Mouse (Mus musculus) limb, embryonic 15.5 days (tissue): ENCODE measurements around the gene Gps2. TPM values are rescaled to one million over a fixed set of nuclear protein-coding genes. Genes with fewer than 3 reads are reported as not detected.

Experiments
- ATAC-seq: fragments of 200-750 bp; cut with Nextera tagmentation; 2 replicates; pipeline ENCODE4 v1.8.0; 2017; ENCODE audit warnings: low read depth, moderate TSS enrichment; ENCODE audit not compliant: insufficient number of reproducible peaks, low FRiP score, low TSS enrichment
- H3K27ac ChIP-seq: fragments of 300-500 bp; sonication (generic); 2 replicates; pipeline ENCODE4 v1.5.1; 2015; ENCODE audit warnings: moderate library complexity, mild to moderate bottlenecking, inconsistent platforms
- H3K27me3 ChIP-seq: fragments of 300-500 bp; sonication (generic); 2 replicates; pipeline ENCODE4 v1.6.1; 2015; ENCODE audit warnings: inconsistent platforms
- H3K36me3 ChIP-seq: fragments of 300-500 bp; sonication (generic); 2 replicates; pipeline ENCODE4 v1.6.1; 2015; ENCODE audit warnings: inconsistent platforms
- H3K4me1 ChIP-seq: fragments of 300-500 bp; sonication (generic); 2 replicates; pipeline ENCODE4 v1.6.1; 2015; ENCODE audit warnings: inconsistent platforms
- H3K4me2 ChIP-seq: fragments of 300-500 bp; sonication (generic); 2 replicates; pipeline ENCODE4 v1.6.1; 2015; ENCODE audit warnings: mild to moderate bottlenecking, inconsistent platforms
- H3K4me3 ChIP-seq: fragments of 300-500 bp; sonication (generic); 2 replicates; pipeline ENCODE4 v1.5.1; 2015; ENCODE audit warnings: mild to moderate bottlenecking, inconsistent platforms
- H3K9ac ChIP-seq: fragments of 300-500 bp; sonication (generic); 2 replicates; pipeline ENCODE4 v1.6.1; 2015; ENCODE audit warnings: inconsistent platforms
- H3K9me3 ChIP-seq: fragments of 300-500 bp; sonication (generic); 2 replicates; pipeline ENCODE4 v1.6.1; 2016; ENCODE audit warnings: inconsistent platforms
- WGBS: fragments of 180-500 bp; shearing (Covaris S2); methylation state at CpG from one replicate; pipeline ENCODE4 v1.1.7; 2015; 5-methylcytosine and 5-hydroxymethylcytosine counted together
- polyA plus RNA-seq: library from polyadenylated mRNA; unstranded; fragments of >200 nt; fragmentation: Nextera tagmentation; extraction: Ambion mirVana; gene quantifications from 2 replicates; pipeline ENCODE4 v1.2.1, GENCODE M21; 2015

Gps2 gene
- polyA plus RNA-seq, 1 experiment from 2014 or later, result 71.5 TPM

DNA sequence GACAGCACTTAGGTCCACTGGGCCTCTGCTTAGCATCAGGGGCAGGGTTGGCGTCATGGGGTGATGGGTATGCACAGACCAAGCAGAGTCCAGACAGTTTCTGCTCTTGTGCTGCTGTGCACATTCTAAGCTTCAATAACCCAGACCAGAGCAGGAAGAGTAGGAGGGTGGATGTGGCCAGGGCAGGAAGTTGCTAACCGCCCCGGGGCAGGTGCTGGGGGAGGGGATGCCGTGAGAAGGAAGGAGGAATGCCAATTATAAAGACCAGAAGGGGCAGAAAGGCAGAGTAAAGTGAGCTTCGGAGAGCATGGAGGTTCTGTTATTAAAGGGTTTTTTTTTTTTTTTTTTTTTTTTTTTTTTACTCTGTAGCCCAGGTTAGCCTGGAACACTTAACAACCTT is 19.0 kb upstream of the Gps2 start:
- ATAC-seq, result no peak
- peaks cover 9% of the 10 kb centered on the region for H3K4me1 ChIP-seq
- H3K9ac ChIP-seq, result no peak overlapping the region
- 55% methylated on average over 5 of the region's 5 CpGs for WGBS
- H3K9me3 ChIP-seq, result no peaks in the 10 kb centered on the region
- no peak overlapping the region for H3K4me2 ChIP-seq
- H3K4me3 ChIP-seq, result no peak overlapping the region
- no peaks in the 10 kb centered on the region for H3K36me3 ChIP-seq
- no peaks in the 10 kb centered on the region for H3K27me3 ChIP-seq
- no peak overlapping the region for H3K27ac ChIP-seq

DNA sequence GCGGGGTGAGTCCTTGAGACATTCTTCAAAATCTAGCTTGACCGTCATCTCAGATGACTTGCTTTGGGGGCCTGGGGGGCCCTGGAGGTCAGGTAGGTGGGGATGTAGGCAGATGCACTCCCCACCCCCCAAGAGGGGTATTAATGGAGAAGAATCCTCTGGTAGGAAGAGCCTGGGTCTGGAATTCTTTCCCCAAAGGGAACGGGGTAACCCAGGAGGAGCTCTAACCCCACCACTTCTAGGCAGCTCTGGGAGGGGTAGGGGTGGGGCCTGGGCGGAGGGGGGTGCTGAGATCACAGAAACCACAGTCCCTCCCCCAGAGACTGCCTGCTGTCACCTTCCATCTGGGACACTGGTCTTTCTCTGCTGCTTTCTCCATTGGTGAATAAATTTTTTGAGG is 18.4 kb upstream of the Gps2 start, which contains the start of gene Acap1:
Acap1 (minus strand) TSS at position 249 of the 400 bp plus-strand sequence.
- Histone ChIP-seq H3K27ac (no peak within 1 kb of the TSS), H3K27me3 (no peaks in the 10 kb centered on the region), H3K9me3 (no peaks in the 10 kb centered on the region), H3K36me3 (no peaks in the 10 kb centered on the region), H3K9ac (no peak within 1 kb of the TSS), H3K4me3 (no peak within 1 kb of the TSS), H3K4me1 (peaks cover 12% of the 10 kb centered on the region), H3K4me2 (no peak within 1 kb of the TSS)
- ATAC-seq, result no peak
- WGBS, result 69% methylated on average over 4 of the region's 4 CpGs

DNA sequence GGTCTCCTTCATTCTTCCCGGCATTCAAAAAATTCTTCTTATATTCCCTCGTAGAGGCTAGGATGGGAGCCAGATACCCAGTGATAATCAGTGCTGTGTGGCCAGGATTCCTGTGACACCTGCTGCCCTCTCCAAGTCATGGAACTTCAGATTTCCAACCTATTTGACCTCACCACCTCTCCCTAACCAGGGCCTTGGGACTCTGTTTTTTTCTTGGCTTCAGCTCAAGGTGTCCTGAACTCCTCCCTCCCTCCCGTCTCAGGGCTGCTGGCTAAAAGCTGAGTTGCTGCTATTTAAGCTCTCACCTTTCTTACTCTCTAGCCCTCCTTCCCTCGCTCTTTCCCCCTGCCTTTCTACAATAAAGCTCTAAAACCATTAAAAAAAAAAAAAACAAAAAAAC is 13.8 kb upstream of the Gps2 start:
- Histone ChIP-seq H3K4me1 (peaks cover 23% of the 10 kb centered on the region), H3K4me3 (peak overlapping the region; percentile 86), H3K27me3 (no peaks in the 10 kb centered on the region), H3K9ac (no peak overlapping the region), H3K4me2 (peak overlapping the region; percentile 91), H3K36me3 (peaks cover 17% of the 10 kb centered on the region), H3K27ac (peak overlapping the region; percentile 98; the same call in 1 of the 2 replicates), H3K9me3 (no peaks in the 10 kb centered on the region)
- 10% methylated on average over 4 of the region's 4 CpGs for WGBS
- no peak for ATAC-seq

DNA sequence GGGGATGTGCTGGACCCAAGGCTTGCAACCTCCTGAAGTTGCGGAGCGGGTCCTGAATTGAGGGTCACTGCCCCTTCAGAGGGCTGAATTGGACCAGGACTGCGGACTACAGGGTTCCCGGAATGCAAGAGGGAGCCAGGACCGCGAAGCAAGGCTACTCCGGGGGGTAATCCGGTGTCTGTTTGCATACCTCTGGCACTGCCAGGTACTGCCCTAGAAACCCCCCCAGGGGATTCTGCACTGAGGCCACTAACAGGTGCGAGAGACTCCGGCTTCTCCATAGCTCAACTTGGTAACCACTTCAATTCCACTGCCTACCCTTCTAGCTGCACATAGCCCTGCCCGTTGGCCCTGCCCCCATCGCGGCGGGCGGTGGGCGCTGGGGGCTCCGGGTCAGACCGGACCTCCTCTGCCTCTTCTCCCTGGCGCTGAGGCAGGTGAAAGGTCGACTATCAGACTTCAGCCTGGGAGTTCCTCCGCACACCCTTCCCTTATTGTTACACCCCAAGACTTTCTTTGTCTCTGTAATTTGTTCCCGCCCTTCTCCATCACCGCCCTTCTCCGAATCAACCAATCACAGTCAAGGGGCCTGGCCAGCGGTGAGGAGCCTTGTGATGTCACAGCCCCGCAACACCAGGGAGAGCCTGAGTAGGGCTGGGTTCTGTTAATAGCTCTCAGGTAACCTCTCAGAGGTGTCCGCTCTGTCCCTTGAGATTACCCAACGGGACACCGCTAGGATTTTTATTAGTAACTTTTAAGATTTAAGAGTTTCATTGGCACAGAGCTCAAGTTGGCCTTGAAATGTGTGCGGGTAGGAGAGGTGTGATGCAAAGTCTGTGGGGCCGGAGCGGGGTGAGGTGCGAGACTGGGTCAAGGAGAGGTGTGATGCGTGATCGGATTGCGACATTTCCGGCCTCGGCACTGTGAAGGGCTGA is 12.9 kb upstream of the Gps2 start, which contains the start of the genes 2810408A11Rik and Neurl4:
2810408A11Rik (minus strand) TSS at position 517 of the 935 bp plus-strand sequence.
Neurl4 (plus strand) TSS at position 602 of the 935 bp plus-strand sequence.
- H3K27me3 ChIP-seq, result no peaks in the 10 kb centered on the region
- ATAC-seq, result peak; percentile 92
- peak within 1 kb of the TSS; percentile 84 for H3K9ac ChIP-seq
- H3K4me1 ChIP-seq, result peaks cover 23% of the 10 kb centered on the region
- under 1% methylated on average over 38 of the region's 38 CpGs for WGBS
- H3K4me2 ChIP-seq, result peak within 1 kb of the TSS; percentile 91
- no peaks in the 10 kb centered on the region for H3K9me3 ChIP-seq
- H3K4me3 ChIP-seq, result peak within 1 kb of the TSS; percentile 86
- peak within 1 kb of the TSS; percentile 98 for H3K27ac ChIP-seq
- H3K36me3 ChIP-seq, result peaks cover 25% of the 10 kb centered on the region

DNA sequence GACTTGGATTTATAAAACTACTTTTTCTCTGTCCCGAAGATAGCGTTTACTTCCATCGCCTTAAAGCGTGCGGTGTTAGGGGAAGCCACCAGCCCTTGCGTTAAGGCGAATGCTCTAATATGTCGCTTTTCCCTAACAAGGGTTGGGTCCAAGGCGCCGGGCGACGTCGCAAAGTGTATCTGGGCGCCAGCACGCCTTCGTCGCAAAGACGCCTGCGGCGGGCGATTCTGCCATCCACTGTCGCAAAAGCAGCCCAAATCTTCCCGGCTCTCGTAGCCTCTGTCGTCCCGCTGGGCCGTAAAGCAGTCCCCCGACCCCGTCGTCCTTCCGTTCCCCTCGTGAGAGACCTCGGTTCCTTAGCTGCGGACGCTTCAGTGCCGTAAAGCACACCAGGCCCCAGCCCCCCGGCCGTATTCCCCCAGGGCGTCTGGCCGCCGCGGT is 12.3 kb upstream of the Gps2 start:
- Histone ChIP-seq H3K4me1 (peaks cover 23% of the 10 kb centered on the region), H3K9ac (peak overlapping the region; percentile 84), H3K27ac (peak overlapping the region; percentile 98), H3K27me3 (no peaks in the 10 kb centered on the region), H3K9me3 (no peaks in the 10 kb centered on the region), H3K4me3 (peak overlapping the region; percentile 86), H3K36me3 (peaks cover 32% of the 10 kb centered on the region), H3K4me2 (peak overlapping the region; percentile 91)
- ATAC-seq, result peak; percentile 78
- WGBS, result under 1% methylated on average over 42 of the region's 42 CpGs

DNA sequence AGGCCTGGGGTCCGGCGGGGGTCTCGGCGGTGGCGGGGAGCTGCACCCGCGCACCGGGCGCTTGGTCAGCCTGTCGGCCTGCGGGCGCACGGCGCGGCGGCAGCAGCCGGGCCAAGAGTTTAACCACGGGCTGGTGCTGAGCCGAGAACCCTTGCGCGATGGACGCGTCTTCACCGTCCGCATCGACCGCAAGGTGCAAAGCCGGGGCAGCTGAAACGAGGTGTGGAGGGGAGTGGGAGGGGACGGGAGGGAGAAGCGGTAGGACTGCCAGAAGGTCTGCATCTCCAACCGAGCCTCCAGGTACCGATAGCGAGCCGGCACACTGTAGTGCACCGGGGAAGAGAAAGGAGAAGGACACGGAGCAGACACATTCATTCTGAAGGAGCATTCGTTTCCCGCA is 11.7 kb upstream of the Gps2 start:
- Histone ChIP-seq H3K4me1 (peaks cover 23% of the 10 kb centered on the region), H3K4me3 (peak overlapping the region; percentile 86), H3K4me2 (peak overlapping the region; percentile 91), H3K27ac (peak overlapping the region; percentile 98), H3K9ac (peak overlapping the region; percentile 84), H3K36me3 (peaks cover 38% of the 10 kb centered on the region), H3K9me3 (no peaks in the 10 kb centered on the region), H3K27me3 (no peaks in the 10 kb centered on the region)
- no peak for ATAC-seq
- WGBS, result under 1% methylated on average over 36 of the region's 39 CpGs

DNA sequence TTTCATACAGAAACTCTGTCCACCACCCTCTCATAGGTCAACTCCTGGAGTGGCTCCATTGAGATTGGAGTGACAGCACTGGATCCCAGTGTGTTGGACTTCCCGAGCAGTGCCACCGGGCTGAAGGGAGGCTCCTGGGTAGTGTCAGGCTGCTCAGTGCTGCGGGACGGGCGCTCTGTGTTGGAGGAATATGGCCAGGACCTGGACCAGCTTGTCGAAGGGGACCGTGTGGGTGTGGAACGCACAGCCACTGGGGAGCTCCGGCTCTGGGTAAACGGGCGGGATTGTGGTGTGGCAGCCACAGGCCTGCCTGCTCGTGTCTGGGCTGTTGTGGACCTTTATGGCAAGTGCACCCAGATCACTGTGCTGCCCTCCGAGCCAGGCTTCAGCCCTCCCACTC is 10.7 kb upstream of the Gps2 start:
- Histone ChIP-seq H3K27ac (peak overlapping the region; percentile 98; the same call in 1 of the 2 replicates), H3K36me3 (peaks cover 47% of the 10 kb centered on the region), H3K4me3 (peak overlapping the region; percentile 86), H3K9ac (no peak overlapping the region), H3K27me3 (no peaks in the 10 kb centered on the region), H3K4me1 (peaks cover 23% of the 10 kb centered on the region), H3K9me3 (no peaks in the 10 kb centered on the region), H3K4me2 (peak overlapping the region; percentile 91)
- no peak for ATAC-seq
- WGBS, result 89% methylated on average over 13 of the region's 13 CpGs

DNA sequence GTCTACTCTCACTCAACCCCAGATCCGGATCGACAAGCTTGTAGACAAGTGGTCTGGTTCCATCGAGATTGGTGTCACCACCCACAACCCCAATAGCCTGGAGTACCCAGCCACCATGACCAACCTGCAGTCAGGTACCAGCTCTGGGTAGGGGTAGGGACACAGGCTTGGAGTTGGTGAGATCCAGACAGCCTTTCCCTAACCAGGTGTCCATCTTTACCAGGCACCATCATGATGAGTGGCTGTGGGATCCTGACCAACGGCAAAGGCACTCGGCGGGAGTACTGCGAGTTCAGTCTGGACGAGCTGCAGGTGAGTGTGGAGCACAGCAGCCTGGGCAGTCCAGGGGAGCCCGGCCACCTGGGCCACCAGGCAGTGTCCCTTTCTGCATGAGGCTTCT is 9.4 kb upstream of the Gps2 start:
- H3K9me3 ChIP-seq, result no peaks in the 10 kb centered on the region
- 93% methylated on average over 9 of the region's 9 CpGs for WGBS
- peaks cover 61% of the 10 kb centered on the region for H3K36me3 ChIP-seq
- H3K9ac ChIP-seq, result no peak overlapping the region
- ATAC-seq, result no peak
- H3K4me3 ChIP-seq, result no peak overlapping the region
- no peak overlapping the region for H3K27ac ChIP-seq
- no peaks in the 10 kb centered on the region for H3K27me3 ChIP-seq
- H3K4me2 ChIP-seq, result no peak overlapping the region
- H3K4me1 ChIP-seq, result peaks cover 19% of the 10 kb centered on the region

DNA sequence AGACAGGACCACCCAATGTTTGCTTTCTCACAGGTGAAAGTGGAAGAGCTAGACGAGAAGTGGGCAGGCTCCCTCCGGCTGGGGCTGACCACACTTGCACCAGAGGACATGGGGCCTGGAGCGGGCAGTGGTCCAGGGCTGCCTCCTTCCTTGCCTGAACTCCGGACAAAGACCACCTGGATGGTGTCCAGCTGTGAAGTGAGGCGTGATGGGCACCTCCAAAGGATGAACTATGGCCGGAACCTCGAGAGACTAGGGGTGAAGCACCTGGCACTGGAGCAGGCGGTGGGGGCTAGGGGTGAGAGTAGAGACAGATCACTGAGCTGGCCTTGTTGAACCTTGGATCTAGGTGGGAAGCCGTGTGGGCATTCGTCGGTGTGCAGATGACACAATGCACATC is 5.0 kb upstream of the Gps2 start:
- Histone ChIP-seq H3K4me1 (peaks cover 8% of the 10 kb centered on the region), H3K27ac (no peak overlapping the region), H3K36me3 (peaks cover 96% of the 10 kb centered on the region), H3K9me3 (no peaks in the 10 kb centered on the region), H3K9ac (no peak overlapping the region), H3K4me2 (no peak overlapping the region), H3K4me3 (no peak overlapping the region), H3K27me3 (no peaks in the 10 kb centered on the region)
- ATAC-seq, result no peak
- 92% methylated on average over 11 of the region's 11 CpGs for WGBS

DNA sequence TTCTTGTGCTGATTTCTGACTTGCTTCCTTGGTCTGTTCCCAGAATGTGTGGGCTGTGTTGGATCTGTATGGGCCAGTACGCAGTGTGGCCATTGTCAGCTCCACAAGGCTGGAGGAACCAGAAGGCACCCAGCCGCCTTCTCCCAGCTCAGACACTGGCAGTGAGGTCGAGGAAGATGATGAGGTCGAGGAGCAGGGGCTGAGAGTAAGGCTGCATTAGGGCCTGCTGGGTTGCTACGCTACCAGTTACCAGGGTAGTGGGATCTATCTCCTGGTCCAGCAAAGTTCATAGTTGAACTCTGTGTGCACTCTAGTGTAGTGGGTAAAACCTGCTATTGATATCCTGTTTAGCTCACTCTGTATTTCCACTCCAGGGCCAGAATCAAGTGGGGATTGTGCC is 4.5 kb upstream of the Gps2 start:
- Histone ChIP-seq H3K9ac (no peak overlapping the region), H3K36me3 (peaks cover 91% of the 10 kb centered on the region), H3K27me3 (no peaks in the 10 kb centered on the region), H3K4me2 (no peak overlapping the region), H3K4me3 (no peak overlapping the region), H3K4me1 (peaks cover 9% of the 10 kb centered on the region), H3K27ac (no peak overlapping the region), H3K9me3 (no peaks in the 10 kb centered on the region)
- ATAC-seq, result no peak
- 88% methylated on average over 5 of the region's 5 CpGs for WGBS

DNA sequence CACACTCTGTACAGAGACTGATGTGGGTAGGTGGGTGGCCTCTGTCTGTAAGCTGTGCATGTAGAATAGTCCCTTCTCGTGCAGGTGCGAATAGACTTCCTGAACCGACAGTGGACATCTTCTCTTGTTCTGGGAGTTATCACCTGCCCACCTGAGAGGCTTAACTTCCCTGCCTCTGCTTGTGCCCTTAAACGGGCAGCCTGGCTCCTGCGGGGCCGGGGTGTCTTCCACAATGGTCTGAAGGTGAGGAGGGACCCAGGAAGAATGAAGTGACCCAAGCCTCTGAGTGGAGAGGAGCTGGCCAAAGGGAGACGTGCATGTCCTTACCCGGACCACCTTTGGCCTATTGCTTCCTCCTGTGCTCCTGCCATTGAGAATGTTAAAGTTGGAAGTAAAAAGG is 3.5 kb upstream of the Gps2 start:
- H3K4me1 ChIP-seq, result peaks cover 18% of the 10 kb centered on the region
- H3K4me3 ChIP-seq, result no peak overlapping the region
- no peak overlapping the region for H3K4me2 ChIP-seq
- no peak overlapping the region for H3K27ac ChIP-seq
- H3K9me3 ChIP-seq, result no peaks in the 10 kb centered on the region
- H3K9ac ChIP-seq, result no peak overlapping the region
- ATAC-seq, result no peak
- H3K27me3 ChIP-seq, result no peaks in the 10 kb centered on the region
- H3K36me3 ChIP-seq, result peaks cover 86% of the 10 kb centered on the region
- 91% methylated on average over 8 of the region's 8 CpGs for WGBS
